Mouse (Mus musculus) kidney, postnatal 0 days (tissue): ENCODE results near the gene Pcsk6. TPM values are rescaled to one million over a fixed set of nuclear protein-coding genes. Genes with fewer than 3 reads are reported as not detected.

Source experiments
- ATAC-seq: fragments of 200-750 bp; cut with Nextera tagmentation; replicated peaks from 2 replicates; pipeline ENCODE4 v1.8.0; 2017; ENCODE audit warnings: low read depth, moderate number of reproducible peaks, moderate TSS enrichment, moderate library complexity; ENCODE audit not compliant: low FRiP score
- DNase-seq: peaks from one replicate; pipeline ENCODE4 v3.0.0-alpha.2; 2016; ENCODE audit warnings: low spot score
- H3K27ac ChIP-seq: fragments of 300-500 bp; sonication (generic); 2 replicates; pipeline ENCODE4 v1.5.1; 2014; ENCODE audit warnings: mild to moderate bottlenecking
- H3K27me3 ChIP-seq: fragments of 300-500 bp; sonication (generic); 2 replicates; pipeline ENCODE4 v1.6.1; 2014; ENCODE audit warnings: low read length, mixed read lengths; ENCODE audit not compliant: insufficient read depth
- H3K36me3 ChIP-seq: fragments of 300-500 bp; sonication (generic); 2 replicates; pipeline ENCODE4 v1.6.1; 2014; ENCODE audit warnings: low read length, mixed read lengths; ENCODE audit not compliant: insufficient read depth
- H3K4me1 ChIP-seq: fragments of 300-500 bp; sonication (generic); replicated peaks from 2 replicates; pipeline ENCODE4 v1.6.1; 2014; ENCODE audit warnings: antibody characterized with exemption, low read length, mixed read lengths; ENCODE audit not compliant: insufficient read depth
- H3K4me2 ChIP-seq: fragments of 300-500 bp; sonication (generic); 2 replicates; pipeline ENCODE4 v1.6.1; 2014; ENCODE audit warnings: mild to moderate bottlenecking, low read length, moderate library complexity, mixed read lengths
- H3K4me3 ChIP-seq: fragments of 300-500 bp; sonication (generic); replicated peaks from 2 replicates; pipeline ENCODE4 v1.5.1; 2014; ENCODE audit warnings: low read depth, low read length
- H3K9ac ChIP-seq: fragments of 300-500 bp; sonication (generic); 2 replicates; pipeline ENCODE4 v1.6.1; 2014; ENCODE audit warnings: low read depth, low read length
- H3K9me3 ChIP-seq: fragments of 300-500 bp; sonication (generic); replicated peaks from 2 replicates; pipeline ENCODE4 v1.6.1; 2016; ENCODE audit warnings: low read length, inconsistent platforms, mixed read lengths
- CTCF ChIP-seq: IDR thresholded peaks from 2 replicates; pipeline ENCODE4 v1.5.1; 2016; ENCODE audit warnings: antibody characterized with exemption, low read depth, mild to moderate bottlenecking, moderate library complexity
- WGBS: fragments of 180-500 bp; shearing (Covaris S2); extraction: QIAGEN DNeasy Blood & Tissue Kit; methylation state at CpG from one replicate; pipeline ENCODE4 v1.1.7; 2014; 5-methylcytosine and 5-hydroxymethylcytosine counted together
- polyA plus RNA-seq: library from polyadenylated mRNA; unstranded; fragments of >200 nt; fragmentation: Nextera tagmentation; extraction: Ambion mirVana; gene quantifications from 2 replicates; pipeline ENCODE4 v1.2.1, GENCODE M21; 2015

Pcsk6 gene
- polyA plus RNA-seq, 1 experiment from 2014 or later: 4.2 TPM

DNA sequence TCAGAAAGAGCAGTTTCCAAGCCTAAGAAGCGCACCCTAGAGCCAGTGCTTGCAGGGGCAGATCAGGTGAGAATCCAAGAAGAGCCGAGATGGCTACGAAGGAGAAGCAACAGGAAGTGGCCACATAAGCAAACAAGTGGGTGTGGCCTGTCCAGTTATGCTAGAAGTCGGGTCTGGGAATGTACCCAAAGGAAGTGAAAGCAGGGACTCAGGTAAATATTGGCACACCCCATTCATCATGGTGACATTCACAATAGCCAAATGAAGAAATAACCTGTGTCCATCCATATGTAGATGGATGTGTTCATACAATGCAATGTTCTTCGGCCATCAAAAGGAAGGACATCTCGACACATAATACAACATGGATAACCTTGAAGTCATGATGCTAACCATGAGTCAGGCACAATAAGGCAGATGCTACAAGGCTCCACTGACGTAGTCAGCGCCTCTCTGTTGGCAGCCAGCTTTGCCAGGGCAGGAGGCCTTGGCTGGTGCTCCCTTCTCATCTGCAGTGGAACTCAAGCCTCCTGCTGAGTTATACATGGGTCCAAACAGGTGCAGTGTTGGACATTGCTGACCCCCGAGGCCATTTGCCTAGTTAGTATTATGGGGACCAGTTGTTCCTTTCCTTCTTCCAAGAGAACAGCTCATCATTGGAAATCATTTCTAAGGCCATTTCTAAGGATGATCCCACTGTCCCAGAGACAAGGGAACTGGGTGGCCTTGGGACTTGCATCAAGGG is 45.2 kb downstream of the Pcsk6 start:
- Histone ChIP-seq H3K4me2 (no peak overlapping the region), H3K4me3 (no peak overlapping the region), H3K36me3 (no peaks in the 10 kb centered on the region), H3K27me3 (no peaks in the 10 kb centered on the region), H3K27ac (no peak overlapping the region), H3K9ac (no peak overlapping the region), H3K9me3 (no peaks in the 10 kb centered on the region), H3K4me1 (peaks cover 7% of the 10 kb centered on the region; the same call in 1 of the 2 replicates)
- TF ChIP-seq CTCF: no peak
- 84% methylated on average over 9 of the region's 9 CpGs for WGBS
- DNase-seq: no peak
- ATAC-seq: no peak

GRCm38 (mm10) chr7:65909343-65910127 is 48.0 kb downstream of the Pcsk6 start:
- TF ChIP-seq CTCF: no peak
- no peaks in the 10 kb centered on the region for H3K9me3 ChIP-seq

DNA sequence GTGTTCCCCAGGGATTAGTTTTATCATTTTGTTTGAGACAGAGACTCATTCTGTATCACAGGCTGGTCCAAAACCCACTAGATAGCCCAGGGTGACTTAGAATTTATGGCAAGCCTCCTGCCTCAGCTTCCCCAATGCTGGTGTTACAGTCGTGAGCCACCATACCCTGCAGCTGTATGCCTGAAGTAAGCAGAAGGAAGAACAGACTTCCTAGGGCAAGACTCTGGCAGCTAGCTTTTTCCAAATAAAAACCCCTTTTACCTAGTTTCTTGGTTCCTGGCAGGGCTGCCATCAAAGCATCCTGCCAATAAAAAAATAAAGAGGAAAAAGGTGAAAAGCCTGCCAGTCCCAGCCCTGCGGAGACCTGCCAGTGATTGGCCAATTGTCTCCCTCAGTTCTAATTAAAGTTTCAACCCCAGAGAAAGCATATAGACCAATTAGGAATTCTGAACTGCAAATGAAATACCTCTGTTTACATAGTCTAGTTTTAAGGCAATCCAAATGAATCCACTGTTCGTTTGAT is 51.6 kb downstream of the Pcsk6 start:
- H3K9ac ChIP-seq: no peak overlapping the region
- no peaks in the 10 kb centered on the region for H3K9me3 ChIP-seq
- no peaks in the 10 kb centered on the region for H3K27me3 ChIP-seq
- no peaks in the 10 kb centered on the region for H3K4me1 ChIP-seq
- WGBS: 66% methylated on average over 3 of the region's 3 CpGs
- no peak overlapping the region for H3K27ac ChIP-seq
- no peak overlapping the region for H3K4me2 ChIP-seq
- H3K4me3 ChIP-seq: no peak overlapping the region
- ATAC-seq (no peak), DNase-seq (no peak)
- TF ChIP-seq CTCF: no peak
- H3K36me3 ChIP-seq: no peaks in the 10 kb centered on the region

More at GRCm38 (mm10) chr7:65909343-65910127, 48.0 kb downstream of the Pcsk6 start:
- ATAC-seq (no peak), DNase-seq (no peak)
- no peak overlapping the region for H3K4me2 ChIP-seq
- no peaks in the 10 kb centered on the region for H3K4me1 ChIP-seq
- H3K9ac ChIP-seq: no peak overlapping the region
- H3K27ac ChIP-seq: no peak overlapping the region
- H3K4me3 ChIP-seq: no peak overlapping the region
- H3K27me3 ChIP-seq: no peaks in the 10 kb centered on the region
- no peaks in the 10 kb centered on the region for H3K36me3 ChIP-seq
- WGBS: 66% methylated on average over 12 of the region's 12 CpGs

- H3K4me2 ChIP-seq: no peak overlapping the region
- ATAC-seq (no peak), DNase-seq (no peak)
- no peak overlapping the region for H3K9ac ChIP-seq
- H3K9me3 ChIP-seq: no peaks in the 10 kb centered on the region
- TF ChIP-seq CTCF: no peak
- H3K4me1 ChIP-seq: no peaks in the 10 kb centered on the region
- H3K27ac ChIP-seq: no peak overlapping the region
- no peaks in the 10 kb centered on the region for H3K36me3 ChIP-seq
- 59% methylated on average over 11 of the region's 11 CpGs for WGBS
- no peaks in the 10 kb centered on the region for H3K27me3 ChIP-seq
- H3K4me3 ChIP-seq: no peak overlapping the region
Measured at GRCm38 (mm10) chr7:65914761-65915301, 53.3 kb downstream of the Pcsk6 start.

GRCm38 (mm10) chr7:65915821-65916220 is 54.3 kb downstream of the Pcsk6 start:
- Histone ChIP-seq H3K9ac (no peak overlapping the region), H3K9me3 (no peaks in the 10 kb centered on the region), H3K36me3 (no peaks in the 10 kb centered on the region), H3K4me1 (no peaks in the 10 kb centered on the region), H3K27me3 (no peaks in the 10 kb centered on the region), H3K4me2 (no peak overlapping the region), H3K27ac (no peak overlapping the region), H3K4me3 (no peak overlapping the region)
- 95% methylated on average over 7 of the region's 7 CpGs for WGBS
- no peak for ATAC-seq
- no peak for DNase-seq
- TF ChIP-seq CTCF: no peak

DNA sequence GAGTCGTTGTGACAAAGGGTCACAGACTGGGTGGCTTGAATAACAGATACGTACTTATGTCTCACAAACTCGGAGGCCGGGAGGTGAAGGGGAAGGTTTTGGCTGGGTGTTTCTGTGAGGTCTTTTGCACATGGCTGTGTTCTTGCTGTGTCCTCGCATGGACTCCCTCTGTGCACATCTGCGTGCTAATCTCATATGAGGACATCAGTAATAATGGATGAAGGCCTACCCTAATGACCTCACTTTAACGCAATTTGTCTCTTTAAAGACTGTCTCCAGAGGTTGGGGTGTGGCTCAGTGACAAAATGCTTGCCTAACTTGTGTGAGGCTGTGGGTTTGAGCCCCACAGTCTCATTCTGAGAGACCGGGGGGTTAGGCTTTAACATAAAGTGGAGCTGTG is 55.0 kb downstream of the Pcsk6 start:
- no peak for TF ChIP-seq CTCF
- Histone ChIP-seq H3K9me3 (no peaks in the 10 kb centered on the region), H3K4me2 (no peak overlapping the region), H3K27ac (no peak overlapping the region), H3K4me3 (no peak overlapping the region), H3K4me1 (no peaks in the 10 kb centered on the region), H3K36me3 (no peaks in the 10 kb centered on the region), H3K9ac (no peak overlapping the region), H3K27me3 (no peaks in the 10 kb centered on the region)
- DNase-seq (no peak), ATAC-seq (no peak)
- WGBS: 81% methylated on average over 8 of the region's 8 CpGs
